13 mouse cellular contexts compared by ENCODE assay signal in the genomic region with DNA sequence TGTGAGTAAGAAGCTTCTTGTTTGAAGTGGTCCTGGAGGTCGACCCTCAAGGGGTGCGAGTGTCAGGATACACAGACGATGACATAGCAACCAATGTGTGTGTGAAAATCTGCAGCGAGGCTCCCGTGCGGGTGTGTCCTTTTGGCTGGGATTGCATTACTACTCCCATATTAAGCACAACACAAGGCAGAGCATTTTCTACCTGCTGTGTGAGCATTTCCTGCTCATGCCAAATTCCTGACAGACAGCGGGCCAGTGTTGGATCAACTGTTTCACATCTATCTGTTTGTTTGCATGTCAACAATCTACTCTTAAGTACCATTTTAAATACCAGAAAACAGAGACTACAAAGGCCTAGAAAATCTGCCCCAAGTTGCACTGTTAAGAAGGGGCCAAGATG. TPM values are rescaled to one million over a fixed set of nuclear protein-coding genes. Genes with fewer than 3 reads are reported as not detected.
DNase-seq lines count a peak whose midpoint lies in the region; ATAC-seq lines count a peak whose summit lies in the region.
"Had no signal": no experiment of that assay in that cellular context is flagged by ENCODE, and none has a peak within 500 bp of the region (broad histone marks: within the 10 kb centered on the region; RNA-seq: fewer than 3 reads in every experiment).

No protein-coding gene starts in this region.

- no peak overlapping the region for H3K9ac ChIP-seq in hindbrain, embryonic 11.5 days (ENCODE audit: low read depth, low read length)
- H3K9ac ChIP-seq in midbrain, embryonic 14.5 days (replicated peaks; ENCODE audit: low read length) = no peak overlapping the region

- H3K4me2 ChIP-seq in hindbrain, embryonic 11.5 days (replicated peaks; ENCODE audit: low read depth, low read length) = no peak overlapping the region
- no peak overlapping the region; the same call in 1 of the 2 replicates for H3K4me2 ChIP-seq in midbrain, embryonic 14.5 days (ENCODE audit: low read length)

- 72% methylated on average over 7 of the region's 7 CpGs for WGBS in hindbrain, embryonic 11.5 days
- 59% methylated on average over 7 of the region's 7 CpGs for WGBS in midbrain, embryonic 14.5 days

- peak overlapping the region; percentile 60; the same call in 1 of the 2 replicates for H3K27ac ChIP-seq in hindbrain, embryonic 11.5 days (ENCODE audit: low read depth, low read length)
- H3K27ac ChIP-seq in midbrain, embryonic 14.5 days (replicated peaks; ENCODE audit: low read depth, low read length) = peak overlapping the region; percentile 89
- H3K27ac ChIP-seq: macrophage had no signal

- H3K4me3 ChIP-seq in hindbrain, embryonic 11.5 days (ENCODE audit: low read depth, low read length) = no peak overlapping the region
- no peak overlapping the region for H3K4me3 ChIP-seq in midbrain, embryonic 14.5 days (replicated peaks; ENCODE audit: low read depth, low read length)

- DNase-seq in cerebellum, postnatal 10 days = peak; percentile 68 to 78
- DNase-seq in cerebellum, adult 11 months = no peak
- peak; percentile 17 for DNase-seq in ZHBTc4 (ENCODE audit: low read depth, low spot score)
- no peak for DNase-seq in hindbrain, embryonic 11.5 days (ENCODE audit: low spot score)
- DNase-seq in midbrain, embryonic 14.5 days = no peak
- no peak for DNase-seq in kidney, postnatal 25 days
- no peak for DNase-seq in lung, adult 18-20 months
- no peak for DNase-seq in kidney, adult 18-20 months
- DNase-seq: layer of hippocampus, adult 9-11 months; right cerebral cortex, postnatal 4 days; thymus, postnatal 14 days had no signal

- H3K36me3 ChIP-seq in hindbrain, embryonic 11.5 days (ENCODE audit: control insufficient read depth, insufficient read depth, low read length) = no peaks in the 10 kb centered on the region
- H3K36me3 ChIP-seq in midbrain, embryonic 14.5 days (ENCODE audit: control insufficient read depth, insufficient read depth, low read length) = no peaks in the 10 kb centered on the region

- no peak for ATAC-seq in hindbrain, embryonic 11.5 days (ENCODE audit: low FRiP score)
- no peak for ATAC-seq in midbrain, embryonic 14.5 days (ENCODE audit: low FRiP score, low TSS enrichment)
- ATAC-seq: inflammation-experienced regulatory T-cells, adult 6 months had no signal

- H3K27me3 ChIP-seq in hindbrain, embryonic 11.5 days (ENCODE audit: control insufficient read depth, insufficient read depth, low read length) = no peaks in the 10 kb centered on the region
- no peaks in the 10 kb centered on the region for H3K27me3 ChIP-seq in midbrain, embryonic 14.5 days (ENCODE audit: control insufficient read depth, insufficient read depth, low read length)

- H3K9me3 ChIP-seq in hindbrain, embryonic 11.5 days (ENCODE audit: control insufficient read depth, low read length) = no peaks in the 10 kb centered on the region
- H3K9me3 ChIP-seq in midbrain, embryonic 14.5 days (ENCODE audit: control insufficient read depth, low read length) = no peaks in the 10 kb centered on the region

- H3K4me1 ChIP-seq in hindbrain, embryonic 11.5 days (replicated peaks; ENCODE audit: control insufficient read depth, insufficient read depth, low read length) = peaks cover 4% of the 10 kb centered on the region
- H3K4me1 ChIP-seq in midbrain, embryonic 14.5 days (ENCODE audit: control insufficient read depth, insufficient read depth, low read length) = peaks cover 26% of the 10 kb centered on the region

RNA-seq across cellular contexts. Expression of a gene that starts 52.2 kb away (rescaled TPM):
- polyA plus RNA-seq in hindbrain, embryonic 11.5 days (2014; fragmentation: Nextera tagmentation; extraction: Ambion mirVana) = 1.6 and 2.5 TPM in 2 replicates
- polyA plus RNA-seq in midbrain, embryonic 14.5 days (2014; fragmentation: Nextera tagmentation; extraction: Ambion mirVana) = 0.80 and 1.5 TPM in 2 replicates

Comparison
In these comparisons a context has a peak if more than half of its experiments do, and no peak if none do; other contexts are left out.
1. DNase-seq: peak in cerebellum, postnatal 10 days (2 of 2) and ZHBTc4 (single experiment); none in cerebellum, adult 11 months (single experiment), hindbrain, embryonic 11.5 days (single experiment), midbrain, embryonic 14.5 days (single experiment), kidney, postnatal 25 days (0 of 2), lung, adult 18-20 months (0 of 2) and kidney, adult 18-20 months (single experiment).